14 mouse cellular contexts compared by ENCODE assay signal in genomic region chr1:156789844-156790490, GRCm38 (mm10). TPM values are rescaled to one million over a fixed set of nuclear protein-coding genes. Genes with fewer than 3 reads are reported as not detected.
DNase-seq lines count a peak whose midpoint lies in the region; ATAC-seq and TF ChIP-seq lines count a peak whose summit lies in the region.
"Had no signal": no experiment of that assay in that cellular context is flagged by ENCODE, and none has a peak within 500 bp of the region (broad histone marks: within the 10 kb centered on the region; RNA-seq: fewer than 3 reads in every experiment).

No protein-coding gene starts in this region.

- 9% methylated on average over 5 of the region's 5 CpGs for WGBS in midbrain, embryonic 10.5 days
- WGBS in midbrain, postnatal 0 days = 24% methylated on average over 5 of the region's 5 CpGs
- WGBS in embryonic facial prominence, embryonic 15.5 days = 27% methylated on average over 5 of the region's 5 CpGs
- WGBS in midbrain, embryonic 12.5 days = 2% methylated on average over 5 of the region's 5 CpGs
- 21% methylated on average over 5 of the region's 5 CpGs for WGBS in stomach, embryonic 16.5 days

- H3K4me3 ChIP-seq in midbrain, embryonic 10.5 days = no peak overlapping the region
- no peak overlapping the region for H3K4me3 ChIP-seq in midbrain, postnatal 0 days (ENCODE audit: low read depth, low read length)
- H3K4me3 ChIP-seq in embryonic facial prominence, embryonic 15.5 days (replicated peaks) = no peak overlapping the region
- no peak overlapping the region for H3K4me3 ChIP-seq in midbrain, embryonic 12.5 days
- H3K4me3 ChIP-seq in stomach, embryonic 16.5 days (replicated peaks; ENCODE audit: low read length) = no peak overlapping the region
- H3K4me3 ChIP-seq: heart, embryonic 13.5 days; limb, embryonic 15.5 days had no signal

- peaks cover 53% of the 10 kb centered on the region for H3K4me1 ChIP-seq in midbrain, embryonic 10.5 days
- peaks cover 7% of the 10 kb centered on the region for H3K4me1 ChIP-seq in midbrain, postnatal 0 days (ENCODE audit: insufficient read depth, low read length)
- H3K4me1 ChIP-seq in embryonic facial prominence, embryonic 15.5 days = peaks cover 25% of the 10 kb centered on the region
- peaks cover 16% of the 10 kb centered on the region for H3K4me1 ChIP-seq in midbrain, embryonic 12.5 days
- peaks cover 10% of the 10 kb centered on the region for H3K4me1 ChIP-seq in stomach, embryonic 16.5 days (ENCODE audit: control insufficient read depth, insufficient read depth, low read length)

- peak overlapping the region; percentile 34 for H3K27ac ChIP-seq in midbrain, embryonic 10.5 days (replicated peaks)
- no peak overlapping the region for H3K27ac ChIP-seq in midbrain, postnatal 0 days (ENCODE audit: low read depth, low read length)
- H3K27ac ChIP-seq in embryonic facial prominence, embryonic 15.5 days (replicated peaks) = peak overlapping the region; percentile 48; the same call in 1 of the 2 replicates
- no peak overlapping the region for H3K27ac ChIP-seq in midbrain, embryonic 12.5 days (replicated peaks)
- H3K27ac ChIP-seq in stomach, embryonic 16.5 days (ENCODE audit: low read length) = peak overlapping the region; percentile 24; the same call in 1 of the 2 replicates
- H3K27ac ChIP-seq: heart, embryonic 13.5 days; kidney, postnatal 0 days; limb, embryonic 15.5 days had no signal

- no peak for ATAC-seq in midbrain, postnatal 0 days (ENCODE audit: low FRiP score)
- no peak for ATAC-seq in embryonic facial prominence, embryonic 15.5 days (ENCODE audit: insufficient number of reproducible peaks, low FRiP score, low TSS enrichment, low read depth)
- 0 out of 2 replicates have a peak, but pooled peaks have one; percentile 69 for ATAC-seq in midbrain, embryonic 12.5 days (ENCODE audit: low FRiP score, low read depth)
- ATAC-seq in stomach, embryonic 16.5 days (ENCODE audit: insufficient read depth, low FRiP score) = peak; percentile 58
- ATAC-seq: CD4-positive, CD25-positive, alpha-beta regulatory T cell, adult 4 months had no signal

- H3K9me3 ChIP-seq in midbrain, embryonic 10.5 days (replicated peaks) = no peaks in the 10 kb centered on the region
- H3K9me3 ChIP-seq in midbrain, postnatal 0 days (ENCODE audit: low read length) = no peaks in the 10 kb centered on the region
- no peaks in the 10 kb centered on the region for H3K9me3 ChIP-seq in embryonic facial prominence, embryonic 15.5 days (replicated peaks)
- no peaks in the 10 kb centered on the region for H3K9me3 ChIP-seq in midbrain, embryonic 12.5 days
- no peaks in the 10 kb centered on the region for H3K9me3 ChIP-seq in stomach, embryonic 16.5 days (replicated peaks; ENCODE audit: control insufficient read depth, low read length)
- H3K9me3 ChIP-seq: heart, embryonic 13.5 days; limb, embryonic 15.5 days had no signal

- no peak overlapping the region for H3K4me2 ChIP-seq in midbrain, postnatal 0 days (ENCODE audit: low read depth, low read length, poor library complexity, severe bottlenecking)
- no peak overlapping the region for H3K4me2 ChIP-seq in embryonic facial prominence, embryonic 15.5 days (replicated peaks)
- H3K4me2 ChIP-seq in midbrain, embryonic 12.5 days (replicated peaks) = no peak overlapping the region
- H3K4me2 ChIP-seq in stomach, embryonic 16.5 days (ENCODE audit: low read depth, low read length) = no peak overlapping the region
- H3K4me2 ChIP-seq: heart, embryonic 13.5 days; limb, embryonic 15.5 days had no signal

- H3K9ac ChIP-seq in midbrain, postnatal 0 days (replicated peaks; ENCODE audit: low read length, poor library complexity, severe bottlenecking) = no peak overlapping the region
- H3K9ac ChIP-seq in embryonic facial prominence, embryonic 15.5 days = no peak overlapping the region
- no peak overlapping the region for H3K9ac ChIP-seq in midbrain, embryonic 12.5 days (replicated peaks)
- no peak overlapping the region for H3K9ac ChIP-seq in stomach, embryonic 16.5 days (ENCODE audit: low read length)
- H3K9ac ChIP-seq: heart, embryonic 13.5 days; limb, embryonic 15.5 days had no signal

- no peak for TF ChIP-seq CTCF in midbrain, postnatal 0 days (IDR thresholded peaks at IDR 0.05)

- peak; percentile 59 for DNase-seq in midbrain, embryonic 10.5 days (ENCODE audit: low spot score)
- no peak for DNase-seq in midbrain, postnatal 0 days (ENCODE audit: low spot score)
- DNase-seq in cerebellum, postnatal 4 days (ENCODE audit: low spot score in 2 of 2) = no peak
- no peak for DNase-seq in urinary bladder, adult 2 months (ENCODE audit: low spot score)
- no peak for DNase-seq in cerebellum, adult 11 months
- DNase-seq: cerebellum, postnatal 14 days; lung, adult 2 months had no signal

- H3K36me3 ChIP-seq in midbrain, embryonic 10.5 days = no peaks in the 10 kb centered on the region
- no peaks in the 10 kb centered on the region for H3K36me3 ChIP-seq in midbrain, postnatal 0 days (ENCODE audit: insufficient read depth, low read length)
- no peaks in the 10 kb centered on the region for H3K36me3 ChIP-seq in embryonic facial prominence, embryonic 15.5 days
- H3K36me3 ChIP-seq in midbrain, embryonic 12.5 days = no peaks in the 10 kb centered on the region
- H3K36me3 ChIP-seq in stomach, embryonic 16.5 days (ENCODE audit: control insufficient read depth, insufficient read depth, low read length) = no peaks in the 10 kb centered on the region
- H3K36me3 ChIP-seq: heart, embryonic 13.5 days; limb, embryonic 15.5 days had no signal

- H3K27me3 ChIP-seq in midbrain, embryonic 10.5 days (ENCODE audit: low read depth, poor library complexity, severe bottlenecking) = peaks cover 87% of the 10 kb centered on the region
- no peaks in the 10 kb centered on the region for H3K27me3 ChIP-seq in midbrain, postnatal 0 days (ENCODE audit: insufficient read depth, low read length)
- H3K27me3 ChIP-seq in embryonic facial prominence, embryonic 15.5 days = no peaks in the 10 kb centered on the region
- H3K27me3 ChIP-seq in midbrain, embryonic 12.5 days = peaks cover 57% of the 10 kb centered on the region
- H3K27me3 ChIP-seq in stomach, embryonic 16.5 days (ENCODE audit: control insufficient read depth, insufficient read depth, low read length) = no peaks in the 10 kb centered on the region
- H3K27me3 ChIP-seq: heart, embryonic 13.5 days; limb, embryonic 15.5 days had no signal

RNA-seq across cellular contexts. Expression of gene Angptl1, which starts 48.4 kb away (rescaled TPM):
- 1.0 and 1.3 TPM in 2 replicates for polyA plus RNA-seq in midbrain, embryonic 10.5 days (2016; fragmentation: Nextera tagmentation; extraction: Ambion mirVana)
- 0.47 TPM in 1 of 2 replicates, not detected in the other for total RNA-seq in midbrain, postnatal 0 days (2014; rRNA removed)
- 0.25 and 0.27 TPM in 2 replicates for polyA plus RNA-seq in midbrain, postnatal 0 days (2015; fragmentation: Nextera tagmentation; extraction: Ambion mirVana)
- polyA plus RNA-seq in embryonic facial prominence, embryonic 15.5 days (2015; fragmentation: Nextera tagmentation; extraction: Ambion mirVana) = 65.3 and 75.8 TPM in 2 replicates
- polyA plus RNA-seq in midbrain, embryonic 12.5 days (2016; fragmentation: Nextera tagmentation; extraction: Ambion mirVana) = 1.3 and 2.3 TPM in 2 replicates
- 19.3 and 20.0 TPM in 2 replicates for polyA plus RNA-seq in stomach, embryonic 16.5 days (2015; fragmentation: Nextera tagmentation; extraction: Ambion mirVana)
- polyA plus RNA-seq in urinary bladder, adult 2 months (2012; rRNA removed) = 2.8 and 4.4 TPM in 2 replicates

Comparison
In these comparisons a context has a peak if more than half of its experiments do, and no peak if none do; other contexts are left out.
1. H3K27ac ChIP-seq: peak in midbrain, embryonic 10.5 days (single experiment), embryonic facial prominence, embryonic 15.5 days (single experiment) and stomach, embryonic 16.5 days (single experiment); none in midbrain, postnatal 0 days (single experiment) and midbrain, embryonic 12.5 days (single experiment).
2. ATAC-seq: peak in midbrain, embryonic 12.5 days (single experiment) and stomach, embryonic 16.5 days (single experiment); none in midbrain, postnatal 0 days (single experiment) and embryonic facial prominence, embryonic 15.5 days (single experiment).